Mouse (Mus musculus): Measurements from ENCODE around the gene Usp20. TPM values are rescaled to one million over a fixed set of nuclear protein-coding genes. Genes with fewer than 3 reads are reported as not detected.

Usp20 gene
- polyA plus RNA-seq, 1 experiment from 2014 or later, result 35.8 TPM

DNA sequence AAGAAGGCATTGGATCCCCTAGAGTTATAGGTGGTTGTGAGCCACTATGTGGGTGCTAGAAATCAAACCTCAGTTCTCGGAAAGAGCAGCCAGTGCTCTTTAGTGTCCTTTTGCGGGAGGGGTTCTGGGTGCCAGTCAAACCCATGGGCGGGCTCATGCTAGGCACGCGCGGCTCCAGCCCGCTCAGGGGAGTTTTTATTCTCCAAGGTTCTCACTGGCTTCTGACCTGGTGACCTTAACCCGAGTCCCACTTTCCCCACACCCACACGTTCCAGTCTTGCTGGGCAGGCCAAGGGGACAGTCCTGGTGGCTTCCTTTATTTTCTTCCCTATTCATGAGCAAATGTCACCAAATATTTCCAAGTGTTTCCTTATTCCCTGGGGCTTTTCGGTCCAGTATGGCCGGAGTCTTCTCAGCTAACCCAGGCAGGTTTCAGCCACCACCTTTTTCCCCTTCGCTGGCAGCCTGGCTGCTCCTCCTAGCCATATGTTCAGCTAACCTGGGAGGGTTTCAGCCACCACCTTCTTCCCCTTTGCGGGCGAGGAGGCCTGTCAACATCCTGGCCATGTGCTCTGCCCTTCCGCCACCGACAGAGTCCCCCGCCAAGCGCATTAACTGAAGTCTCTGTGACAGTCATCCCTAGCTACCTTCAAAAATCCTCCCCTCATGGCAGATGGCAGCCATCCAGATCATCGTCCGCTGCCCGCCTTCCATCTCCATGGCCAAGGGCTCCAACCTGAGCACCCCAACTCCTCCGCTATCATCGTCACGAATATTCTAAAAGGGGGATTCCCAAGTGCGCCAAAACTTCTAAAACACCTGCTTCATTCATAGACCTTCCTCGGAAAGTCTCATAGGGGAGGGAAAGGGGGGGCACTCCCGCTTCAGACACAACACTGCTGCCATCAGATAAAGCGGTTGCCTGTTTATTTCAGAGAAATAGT, 79.0 kb downstream of the Usp20 start:
- DNase-seq (no peak), ATAC-seq (ENCODE audit: low FRiP score, low TSS enrichment) (no peak)
- Histone ChIP-seq H3K9ac (replicated peaks; ENCODE audit: low read length) (no peak overlapping the region), H3K36me3 (ENCODE audit: control insufficient read depth, insufficient read depth, low read length) (0 out of 2 replicates have a peak, but pooled peaks cover 8% of the 10 kb centered on the region), H3K4me2 (ENCODE audit: low read length) (no peak overlapping the region), H3K9me3 (ENCODE audit: control insufficient read depth, low read length) (no peaks in the 10 kb centered on the region), H3K27ac (replicated peaks; ENCODE audit: low read depth, low read length) (no peak overlapping the region), H3K4me1 (ENCODE audit: control insufficient read depth, insufficient read depth, low read length) (no peaks in the 10 kb centered on the region), H3K27me3 (ENCODE audit: control insufficient read depth, insufficient read depth, low read length) (no peaks in the 10 kb centered on the region), H3K4me3 (replicated peaks; ENCODE audit: low read depth, low read length) (no peak overlapping the region)
- WGBS, result 90% methylated on average over 28 of the region's 28 CpGs

- Histone ChIP-seq H3K9ac (replicated peaks; ENCODE audit: low read length) (no peak overlapping the region), H3K4me1 (ENCODE audit: control insufficient read depth, insufficient read depth, low read length) (no peaks in the 10 kb centered on the region), H3K27me3 (ENCODE audit: control insufficient read depth, insufficient read depth, low read length) (no peaks in the 10 kb centered on the region), H3K36me3 (ENCODE audit: control insufficient read depth, insufficient read depth, low read length) (0 out of 2 replicates have a peak, but pooled peaks cover 6% of the 10 kb centered on the region), H3K9me3 (ENCODE audit: control insufficient read depth, low read length) (no peaks in the 10 kb centered on the region), H3K4me2 (ENCODE audit: low read length) (no peak overlapping the region), H3K27ac (replicated peaks; ENCODE audit: low read depth, low read length) (no peak overlapping the region), H3K4me3 (replicated peaks; ENCODE audit: low read depth, low read length) (no peak overlapping the region)
- no peak for ATAC-seq (ENCODE audit: low FRiP score, low TSS enrichment)
- 91% methylated on average over 10 of the region's 10 CpGs for WGBS
- no peak for DNase-seq
Measured at GRCm38 (mm10) chr2:31061868-31062628, 80.0 kb downstream of the Usp20 start.

- H3K27me3 ChIP-seq (ENCODE audit: control insufficient read depth, insufficient read depth, low read length), result no peaks in the 10 kb centered on the region
Measured at GRCm38 (mm10) chr2:31066019-31066789, 84.1 kb downstream of the Usp20 start.

GRCm38 (mm10) chr2:31067059-31067595, 85.0 kb downstream of the Usp20 start:
- H3K36me3 ChIP-seq (ENCODE audit: control insufficient read depth, insufficient read depth, low read length), result no peaks in the 10 kb centered on the region
- no peaks in the 10 kb centered on the region for H3K27me3 ChIP-seq (ENCODE audit: control insufficient read depth, insufficient read depth, low read length)
- DNase-seq, result no peak
- H3K9ac ChIP-seq (replicated peaks; ENCODE audit: low read length), result no peak overlapping the region
- H3K4me1 ChIP-seq (ENCODE audit: control insufficient read depth, insufficient read depth, low read length), result peaks cover 5% of the 10 kb centered on the region; the same call in 1 of the 2 replicates
- H3K9me3 ChIP-seq (ENCODE audit: control insufficient read depth, low read length), result no peaks in the 10 kb centered on the region
- ATAC-seq (ENCODE audit: low FRiP score, low TSS enrichment), result no peak
- H3K27ac ChIP-seq (replicated peaks; ENCODE audit: low read depth, low read length), result peak overlapping the region; percentile 32; the same call in 1 of the 2 replicates
- WGBS, result 83% methylated on average over 13 of the region's 13 CpGs
- no peak overlapping the region for H3K4me3 ChIP-seq (replicated peaks; ENCODE audit: low read depth, low read length)
- H3K4me2 ChIP-seq (ENCODE audit: low read length), result no peak overlapping the region

More at GRCm38 (mm10) chr2:31066019-31066789, 84.1 kb downstream of the Usp20 start:
- no peak overlapping the region for H3K27ac ChIP-seq (replicated peaks; ENCODE audit: low read depth, low read length)
- H3K4me3 ChIP-seq (replicated peaks; ENCODE audit: low read depth, low read length), result no peak overlapping the region
- 83% methylated on average over 11 of the region's 11 CpGs for WGBS
- H3K9me3 ChIP-seq (ENCODE audit: control insufficient read depth, low read length), result no peaks in the 10 kb centered on the region
- ATAC-seq (ENCODE audit: low FRiP score, low TSS enrichment) (no peak), DNase-seq (no peak)
- no peak overlapping the region for H3K9ac ChIP-seq (replicated peaks; ENCODE audit: low read length)
- no peak overlapping the region for H3K4me2 ChIP-seq (ENCODE audit: low read length)
- H3K36me3 ChIP-seq (ENCODE audit: control insufficient read depth, insufficient read depth, low read length), result no peaks in the 10 kb centered on the region
- H3K4me1 ChIP-seq (ENCODE audit: control insufficient read depth, insufficient read depth, low read length), result peaks cover 5% of the 10 kb centered on the region; the same call in 1 of the 2 replicates

DNA sequence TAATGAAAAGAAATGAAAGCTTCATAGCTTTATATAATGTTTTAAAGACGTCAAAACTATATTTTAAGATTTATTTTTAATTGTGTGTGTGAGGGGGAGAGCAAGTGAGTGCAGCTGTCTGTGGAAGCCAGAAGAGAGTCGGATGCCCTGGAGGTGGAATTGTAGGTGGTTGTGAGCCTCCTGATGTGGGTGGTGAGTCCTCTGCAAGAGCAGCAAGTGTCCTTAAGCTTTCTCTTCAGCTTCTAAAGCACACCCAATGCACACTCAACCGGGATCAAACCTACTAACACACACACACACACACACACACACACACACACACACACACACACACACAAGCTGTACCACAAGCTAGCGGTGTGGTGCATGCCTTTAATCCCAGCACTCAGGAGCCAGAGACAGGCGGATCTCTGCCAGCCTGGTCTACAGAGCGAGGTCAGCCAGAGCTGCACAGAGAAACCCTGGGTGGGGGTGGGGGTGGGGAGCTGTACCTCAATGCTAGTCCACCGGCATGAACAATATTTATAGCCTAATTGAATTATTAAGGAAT, 85.7 kb downstream of the Usp20 start:
- Histone ChIP-seq H3K9me3 (ENCODE audit: control insufficient read depth, low read length) (no peaks in the 10 kb centered on the region), H3K9ac (replicated peaks; ENCODE audit: low read length) (no peak overlapping the region), H3K4me1 (ENCODE audit: control insufficient read depth, insufficient read depth, low read length) (peaks cover 5% of the 10 kb centered on the region; the same call in 1 of the 2 replicates), H3K4me2 (ENCODE audit: low read length) (no peak overlapping the region), H3K36me3 (ENCODE audit: control insufficient read depth, insufficient read depth, low read length) (no peaks in the 10 kb centered on the region), H3K27me3 (ENCODE audit: control insufficient read depth, insufficient read depth, low read length) (no peaks in the 10 kb centered on the region), H3K27ac (replicated peaks; ENCODE audit: low read depth, low read length) (peak overlapping the region; percentile 66), H3K4me3 (replicated peaks; ENCODE audit: low read depth, low read length) (no peak overlapping the region)
- DNase-seq, result no peak
- no peak for ATAC-seq (ENCODE audit: low FRiP score, low TSS enrichment)
- WGBS, result 39% methylated on average over 7 of the region's 7 CpGs

DNA sequence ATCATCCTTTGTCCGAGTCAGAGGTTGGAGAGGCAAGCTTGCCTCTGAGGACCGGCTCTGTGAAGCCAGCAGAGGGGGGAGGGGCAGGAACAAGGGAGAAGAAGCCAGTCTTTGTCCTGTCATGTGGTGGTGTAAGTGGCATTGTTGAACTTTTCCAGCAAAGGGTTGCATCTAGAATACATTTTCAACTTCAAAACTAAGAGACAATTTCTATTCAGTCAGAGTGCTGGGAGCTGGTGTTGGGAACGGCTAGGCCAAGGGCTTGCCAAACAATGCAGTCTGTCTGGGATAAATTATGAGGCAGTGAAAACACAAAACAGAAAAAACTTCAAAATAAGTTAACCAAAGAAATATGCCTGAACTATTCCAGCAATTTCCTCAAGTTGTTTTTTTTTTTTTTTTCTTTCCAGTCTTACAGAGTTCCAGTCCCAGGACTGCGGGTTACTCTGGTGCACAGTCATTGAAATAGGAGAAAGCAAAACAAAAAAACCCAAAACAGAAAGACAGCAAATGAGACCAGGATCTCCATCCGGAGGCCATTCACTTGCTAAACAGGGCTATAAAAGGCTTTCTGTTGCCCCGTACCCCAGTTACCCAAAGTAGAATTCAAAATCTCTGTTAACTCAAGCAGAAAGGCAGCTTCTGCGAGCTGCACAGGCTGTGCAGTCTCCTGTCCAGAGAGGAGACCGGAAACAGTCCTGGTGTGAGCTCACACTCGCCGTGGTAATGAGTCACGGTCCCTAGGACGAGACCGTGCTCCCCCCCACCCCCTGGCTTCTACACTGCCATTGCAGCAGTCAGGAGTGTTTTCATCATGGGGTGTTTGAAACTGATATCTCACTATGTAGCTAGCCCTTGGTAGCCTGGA, 86.4 kb downstream of the Usp20 start:
- no peaks in the 10 kb centered on the region for H3K9me3 ChIP-seq (ENCODE audit: control insufficient read depth, low read length)
- no peak overlapping the region for H3K9ac ChIP-seq (replicated peaks; ENCODE audit: low read length)
- peaks cover 5% of the 10 kb centered on the region; the same call in 1 of the 2 replicates for H3K4me1 ChIP-seq (ENCODE audit: control insufficient read depth, insufficient read depth, low read length)
- WGBS, result 8% methylated on average over 13 of the region's 13 CpGs
- no peak overlapping the region for H3K4me3 ChIP-seq (replicated peaks; ENCODE audit: low read depth, low read length)
- no peak overlapping the region for H3K4me2 ChIP-seq (ENCODE audit: low read length)
- H3K27me3 ChIP-seq (ENCODE audit: control insufficient read depth, insufficient read depth, low read length), result no peaks in the 10 kb centered on the region
- no peak for ATAC-seq (ENCODE audit: low FRiP score, low TSS enrichment)
- H3K27ac ChIP-seq (replicated peaks; ENCODE audit: low read depth, low read length), result peak overlapping the region; percentile 66
- no peaks in the 10 kb centered on the region for H3K36me3 ChIP-seq (ENCODE audit: control insufficient read depth, insufficient read depth, low read length)
- DNase-seq, result peak; percentile 64

DNA sequence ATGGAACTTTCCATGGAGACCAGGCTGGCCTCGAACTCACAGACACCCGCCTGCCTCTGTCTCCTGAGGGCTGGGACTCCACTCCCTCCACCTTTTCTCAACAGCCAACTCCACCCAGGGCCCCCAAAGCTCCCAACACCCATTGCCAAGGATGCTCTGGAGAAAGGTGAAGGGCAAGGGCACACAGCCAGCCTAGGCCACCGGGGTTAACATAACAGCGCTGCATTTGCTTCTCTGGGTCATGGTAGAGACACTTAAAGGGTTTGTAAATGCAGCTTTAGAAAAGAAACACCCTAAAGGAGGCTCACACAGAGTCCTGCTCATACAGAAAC, 87.0 kb downstream of the Usp20 start:
- no peak overlapping the region for H3K9ac ChIP-seq (replicated peaks; ENCODE audit: low read length)
- H3K9me3 ChIP-seq (ENCODE audit: control insufficient read depth, low read length), result no peaks in the 10 kb centered on the region
- H3K27me3 ChIP-seq (ENCODE audit: control insufficient read depth, insufficient read depth, low read length), result no peaks in the 10 kb centered on the region
- H3K4me3 ChIP-seq (replicated peaks; ENCODE audit: low read depth, low read length), result no peak overlapping the region
- H3K27ac ChIP-seq (replicated peaks; ENCODE audit: low read depth, low read length), result peak overlapping the region; percentile 66
- no peak for ATAC-seq (ENCODE audit: low FRiP score, low TSS enrichment)
- no peaks in the 10 kb centered on the region for H3K36me3 ChIP-seq (ENCODE audit: control insufficient read depth, insufficient read depth, low read length)
- DNase-seq, result no peak
- no peak overlapping the region for H3K4me2 ChIP-seq (ENCODE audit: low read length)
- WGBS, result 78% methylated on average over 4 of the region's 4 CpGs
- H3K4me1 ChIP-seq (ENCODE audit: control insufficient read depth, insufficient read depth, low read length), result peaks cover 5% of the 10 kb centered on the region; the same call in 1 of the 2 replicates

All from midbrain, embryonic 14.5 days (tissue).